Mouse (Mus musculus) MEL (cell line): ENCODE measurements around the gene Metrn.

ENCODE experiments used
- BHLHE40 ChIP-seq: IDR thresholded peaks from 2 replicates; pipeline ENCODE4 v1.6.1; 2012; ENCODE audit warnings: low read depth, mild to moderate bottlenecking, inconsistent platforms, low read length, improper control_type of control experiment, borderline replicate concordance
- CTCF ChIP-seq, 3 experiments: IDR thresholded peaks in 2 of 3; conservative IDR thresholded peaks in 1 of 3; 2 replicates each; pipeline ENCODE4 v1.5.1; 2011 to 2012; ENCODE audit warnings: low read length in 3 of 3, low read depth in 2 of 3, mild to moderate bottlenecking in 2 of 3, improper control_type of control experiment in 1 of 3, inconsistent platforms in 1 of 3, mixed read lengths in 1 of 3, moderate library complexity in 1 of 3; ENCODE audit not compliant: control insufficient read depth in 1 of 3, insufficient read depth in 1 of 3, poor library complexity in 1 of 3, severe bottlenecking in 1 of 3
- POLR2A ChIP-seq, 2 experiments: IDR thresholded peaks; 2 replicates each; pipeline ENCODE4 v1.6.1; 2011 to 2012; ENCODE audit warnings: low read length in 2 of 2, mild to moderate bottlenecking in 2 of 2, control low read depth in 1 of 2, improper control_type of control experiment in 1 of 2, low read depth in 1 of 2, moderate library complexity in 1 of 2; ENCODE audit not compliant: control insufficient read depth in 1 of 2, insufficient read depth in 1 of 2, poor library complexity in 1 of 2

GRCm38 (mm10) chr17:25791320-25791842 is 5.6 kb downstream of the Metrn start:
- TF ChIP-seq POLR2A (IDR thresholded peaks at IDR 0.05; ENCODE audit: control insufficient read depth in 1 of 2, insufficient read depth in 1 of 2, low read depth in 1 of 2, low read length in 2 of 2, poor library complexity in 1 of 2): no peak
- no peak for TF ChIP-seq CTCF (IDR thresholded peaks at IDR 0.05 in 2 of 3, conservative IDR thresholded peaks at IDR 0.05 in 1 of 3; ENCODE audit: control insufficient read depth in 1 of 3, insufficient read depth in 1 of 3, low read depth in 2 of 3, low read length in 3 of 3, poor library complexity in 1 of 3, severe bottlenecking in 1 of 3)
- TF ChIP-seq BHLHE40: no peak
